Mouse (Mus musculus): Measurements from ENCODE around the gene Olfr1115. TPM values are rescaled to one million over a fixed set of nuclear protein-coding genes. Genes with fewer than 3 reads are reported as not detected.
"Not testable (repeated sequence)": the region's sequence is repeated elsewhere in the genome, so short reads cannot be mapped to it uniquely, and the experiment has no call there.

The Olfr1115 gene
- not detected in 2 replicates for polyA plus RNA-seq (2015; fragmentation: Nextera tagmentation; extraction: Ambion mirVana)

GRCm38 (mm10) chr2:87247713-87248112 lies at the start of gene Olfr1115:
Gene Olfr1115 (plus strand): TSS chr2:87248013.
- WGBS, result 89% methylated on average over 2 of the region's 2 CpGs
- no peak for ATAC-seq (replicated peaks)

DNA sequence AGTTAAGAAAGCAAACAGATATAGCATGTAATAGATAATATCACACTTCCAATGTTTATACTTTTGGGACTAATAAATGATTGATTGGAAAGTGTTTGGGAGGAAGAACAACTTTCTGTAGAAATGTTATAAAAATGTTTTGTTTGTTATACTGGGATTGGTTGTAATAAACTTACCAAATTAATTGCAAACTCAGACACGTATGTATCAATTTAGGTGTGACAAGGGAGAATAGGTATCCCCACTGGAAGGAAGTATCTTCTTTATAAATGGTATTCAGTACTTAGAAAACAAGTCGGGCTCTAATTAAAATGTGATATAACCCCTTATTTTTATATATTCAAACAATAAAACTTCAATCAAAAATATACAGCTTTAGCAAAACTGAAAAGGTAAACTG lies 39.1 kb upstream of the Olfr1115 start, which contains the start of gene Olfr1113:
Gene Olfr1113 (plus strand): TSS at position 301 of the 400 bp plus-strand sequence.
- no peak within 1 kb of the TSS for H3K4me3 ChIP-seq
- H3K36me3 ChIP-seq, result no peaks in the 10 kb centered on the region
- no peak within 1 kb of the TSS for H3K4me2 ChIP-seq (replicated peaks)
- no peak within 1 kb of the TSS for H3K27ac ChIP-seq (replicated peaks)
- WGBS, result 91% methylated on average over 2 of the region's 2 CpGs
- no peaks in the 10 kb centered on the region for H3K9me3 ChIP-seq
- no peaks in the 10 kb centered on the region for H3K27me3 ChIP-seq
- no peaks in the 10 kb centered on the region for H3K4me1 ChIP-seq
- ATAC-seq (replicated peaks), result no peak
- no peak within 1 kb of the TSS for H3K9ac ChIP-seq (replicated peaks)

More at GRCm38 (mm10) chr2:87247713-87248112, at the start of gene Olfr1115:
- H3K9me3 ChIP-seq, result no peaks in the 10 kb centered on the region
- H3K4me3 ChIP-seq, result no peak within 1 kb of the TSS
- H3K4me2 ChIP-seq (replicated peaks), result no peak within 1 kb of the TSS
- no peak within 1 kb of the TSS for H3K9ac ChIP-seq (replicated peaks)
- H3K27me3 ChIP-seq, result no peaks in the 10 kb centered on the region
- no peaks in the 10 kb centered on the region for H3K4me1 ChIP-seq
- H3K27ac ChIP-seq (replicated peaks), result no peak within 1 kb of the TSS
- H3K36me3 ChIP-seq, result no peaks in the 10 kb centered on the region

- ATAC-seq (replicated peaks), result no peak
- Histone ChIP-seq H3K9ac (replicated peaks) (no peak within 1 kb of the TSS), H3K27ac (replicated peaks) (no peak within 1 kb of the TSS), H3K9me3 (no peaks in the 10 kb centered on the region), H3K36me3 (no peaks in the 10 kb centered on the region), H3K4me2 (replicated peaks) (no peak within 1 kb of the TSS), H3K27me3 (no peaks in the 10 kb centered on the region), H3K4me1 (no peaks in the 10 kb centered on the region), H3K4me3 (no peak within 1 kb of the TSS)
- 90% methylated on average over 1 of the region's 1 CpGs for WGBS
Observed at GRCm38 (mm10) chr2:87267234-87267633, 19.4 kb downstream of the Olfr1115 start, which contains the start of gene Olfr1116. Gene Olfr1116 (plus strand): TSS chr2:87267534.

- H3K36me3 ChIP-seq; H3K9me3 ChIP-seq; H3K27me3 ChIP-seq; ATAC-seq (replicated peaks); H3K4me3 ChIP-seq; H3K27ac ChIP-seq (replicated peaks); H3K9ac ChIP-seq (replicated peaks); H3K4me2 ChIP-seq (replicated peaks); H3K4me1 ChIP-seq: not testable (repeated sequence)
Observed at GRCm38 (mm10) chr2:87293977-87294376, 46.2 kb downstream of the Olfr1115 start.

Small RNA genes lying within 50 kb of the gene (microRNA-seq; reads per million reads assigned to microRNA genes)
- gene Gm27438, result not detected

Other genes starting within 250 kb of the Olfr1115 start
- gene Olfr1102, start 249.6 kb upstream of the Olfr1115 start, polyA plus RNA-seq (2015; fragmentation: Nextera tagmentation; extraction: Ambion mirVana), result not detected in 2 replicates
- gene Olfr1104, start 220.9 kb upstream of the Olfr1115 start, polyA plus RNA-seq (2015; fragmentation: Nextera tagmentation; extraction: Ambion mirVana), result not detected in 2 replicates
- gene Olfr1105, start 211.5 kb upstream of the Olfr1115 start, polyA plus RNA-seq (2015; fragmentation: Nextera tagmentation; extraction: Ambion mirVana), result not detected in 2 replicates
- not detected in 2 replicates for gene Olfr1106, start 195.7 kb upstream of the Olfr1115 start, polyA plus RNA-seq (2015; fragmentation: Nextera tagmentation; extraction: Ambion mirVana)
- gene Olfr1107, start 172.2 kb upstream of the Olfr1115 start, polyA plus RNA-seq (2015; fragmentation: Nextera tagmentation; extraction: Ambion mirVana), result not detected in 2 replicates
- gene Olfr1109, start 152.0 kb upstream of the Olfr1115 start, polyA plus RNA-seq (2015; fragmentation: Nextera tagmentation; extraction: Ambion mirVana), result not detected in 2 replicates
- gene Olfr259, start 133.4 kb upstream of the Olfr1115 start, polyA plus RNA-seq (2015; fragmentation: Nextera tagmentation; extraction: Ambion mirVana), result not detected in 2 replicates
- gene Olfr1110, start 107.7 kb upstream of the Olfr1115 start, polyA plus RNA-seq (2015; fragmentation: Nextera tagmentation; extraction: Ambion mirVana), result not detected in 2 replicates
- gene Olfr1111, start 95.4 kb upstream of the Olfr1115 start, polyA plus RNA-seq (2015; fragmentation: Nextera tagmentation; extraction: Ambion mirVana), result not detected in 2 replicates
- not detected in 2 replicates for gene Olfr1112, start 60.2 kb upstream of the Olfr1115 start, polyA plus RNA-seq (2015; fragmentation: Nextera tagmentation; extraction: Ambion mirVana)
- gene Olfr1113, start 39.0 kb upstream of the Olfr1115 start, polyA plus RNA-seq (2015; fragmentation: Nextera tagmentation; extraction: Ambion mirVana), result not detected in 2 replicates
- gene Olfr1116, start 19.5 kb downstream of the Olfr1115 start, polyA plus RNA-seq (2015; fragmentation: Nextera tagmentation; extraction: Ambion mirVana), result not detected in 2 replicates
- not detected in 2 replicates for gene Olfr1118, start 59.6 kb downstream of the Olfr1115 start, polyA plus RNA-seq (2015; fragmentation: Nextera tagmentation; extraction: Ambion mirVana)
- not detected in 2 replicates for gene Olfr1120, start 106.8 kb downstream of the Olfr1115 start, polyA plus RNA-seq (2015; fragmentation: Nextera tagmentation; extraction: Ambion mirVana)
- gene Olfr1121, start 121.9 kb downstream of the Olfr1115 start, polyA plus RNA-seq (2015; fragmentation: Nextera tagmentation; extraction: Ambion mirVana), result not detected in 2 replicates
- gene Olfr1122, start 137.8 kb downstream of the Olfr1115 start, polyA plus RNA-seq (2015; fragmentation: Nextera tagmentation; extraction: Ambion mirVana), result not detected in 2 replicates
- gene Olfr1123, start 168.6 kb downstream of the Olfr1115 start, polyA plus RNA-seq (2015; fragmentation: Nextera tagmentation; extraction: Ambion mirVana), result not detected in 2 replicates
- 0.08 TPM in 1 of 2 replicates, not detected in the other for gene Olfr1124, start 182.3 kb downstream of the Olfr1115 start, polyA plus RNA-seq (2015; fragmentation: Nextera tagmentation; extraction: Ambion mirVana)
- gene Olfr1126, start 205.9 kb downstream of the Olfr1115 start, polyA plus RNA-seq (2015; fragmentation: Nextera tagmentation; extraction: Ambion mirVana), result not detected in 2 replicates
- not detected in 2 replicates for gene Pramel7, start 249.1 kb downstream of the Olfr1115 start, polyA plus RNA-seq (2015; fragmentation: Nextera tagmentation; extraction: Ambion mirVana)

Data from forebrain, embryonic 15.5 days (tissue).